Mouse (Mus musculus): ENCODE measurements around the gene Gsta1. TPM values are rescaled to one million over a fixed set of nuclear protein-coding genes. Genes with fewer than 3 reads are reported as not detected.
"Not testable (repeated sequence)": the region's sequence is repeated elsewhere in the genome, so short reads cannot be mapped to it uniquely, and the experiment has no call there.

Gene Gsta1
- polyA plus RNA-seq, 1 experiment = 0.18 TPM

DNA sequence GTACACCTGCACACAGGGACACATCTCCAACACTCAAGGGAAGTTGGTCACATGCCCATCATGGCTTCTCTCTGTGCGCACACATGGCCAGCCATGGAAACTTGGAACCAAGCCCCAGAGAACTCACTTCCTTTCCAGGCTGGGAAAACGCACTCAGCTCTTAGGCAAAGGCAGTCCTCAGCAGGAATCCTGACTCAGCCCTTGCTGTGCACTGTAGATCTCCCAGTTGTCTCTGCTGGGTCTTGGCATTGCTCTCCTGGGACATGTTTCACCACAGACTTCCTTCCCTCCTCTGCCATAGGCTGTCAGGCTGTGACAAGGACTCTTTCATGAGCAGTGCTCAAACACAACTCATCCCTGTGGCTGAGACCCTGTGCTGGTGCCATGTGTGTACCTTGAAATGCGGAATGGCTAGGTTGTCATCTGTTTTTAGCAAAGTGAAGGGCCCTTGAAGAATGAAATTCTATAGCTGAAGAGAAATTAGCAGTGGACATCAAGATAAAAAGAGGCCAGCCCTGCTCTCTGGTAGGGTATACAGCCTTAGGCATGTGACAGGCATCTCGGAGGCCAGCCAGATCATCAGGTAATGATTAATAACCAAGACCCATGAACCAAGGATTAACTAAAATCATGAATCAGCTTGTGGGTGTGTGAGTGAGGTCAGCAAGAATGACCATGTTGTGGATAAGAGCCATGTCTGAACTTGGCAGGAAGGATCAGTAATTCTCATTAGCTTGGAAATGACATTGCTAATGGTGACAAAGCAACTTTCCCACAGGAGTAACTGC, 25.4 kb downstream of the Gsta1 start:
- H3K4me1 ChIP-seq (ENCODE audit: control insufficient read depth, insufficient read depth, insufficient read length); H3K4me3 ChIP-seq (ENCODE audit: extremely low read depth, insufficient read depth, insufficient read length); H3K27ac ChIP-seq (ENCODE audit: insufficient read depth, low read length); H3K27me3 ChIP-seq (ENCODE audit: control insufficient read depth, insufficient read depth, low read length); DNase-seq (ENCODE audit: low read depth in 1 of 2, low spot score in 2 of 2); H3K36me3 ChIP-seq (ENCODE audit: control insufficient read depth, insufficient read depth, low read length): not testable (repeated sequence)
- WGBS = 65% methylated on average over 4 of the region's 4 CpGs

DNA sequence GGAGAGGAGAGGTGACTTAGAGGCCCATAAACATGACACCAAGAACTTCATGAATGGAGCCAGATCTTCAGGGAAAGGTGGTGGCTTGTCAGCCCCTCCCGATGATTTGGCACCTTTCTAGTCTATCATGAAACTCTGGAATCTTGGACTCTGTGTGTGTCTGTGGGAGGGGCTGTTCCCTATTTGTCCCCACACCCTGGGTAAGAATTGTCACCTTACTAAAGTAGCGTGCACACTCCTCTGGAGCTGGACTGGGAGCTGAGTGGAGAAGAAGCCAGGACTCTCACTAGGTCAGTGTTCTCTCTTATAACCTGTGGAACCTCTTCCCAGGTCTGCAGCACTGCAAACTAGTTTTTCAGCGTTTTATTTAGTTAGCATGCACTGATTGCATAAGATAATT, 26.5 kb downstream of the Gsta1 start, which contains the start of gene Gm3776:
Gene Gm3776, plus strand, starts transcription at position 216 of the 400 bp plus-strand sequence.
- not testable (repeated sequence) for H3K27me3 ChIP-seq (ENCODE audit: control insufficient read depth, insufficient read depth, low read length); H3K4me3 ChIP-seq (ENCODE audit: extremely low read depth, insufficient read depth, insufficient read length); H3K4me1 ChIP-seq (ENCODE audit: control insufficient read depth, insufficient read depth, insufficient read length); DNase-seq (ENCODE audit: low read depth in 1 of 2, low spot score in 2 of 2); H3K27ac ChIP-seq (ENCODE audit: insufficient read depth, low read length); H3K36me3 ChIP-seq (ENCODE audit: control insufficient read depth, insufficient read depth, low read length)
- 99% methylated on average over 2 of the region's 3 CpGs for WGBS

DNA sequence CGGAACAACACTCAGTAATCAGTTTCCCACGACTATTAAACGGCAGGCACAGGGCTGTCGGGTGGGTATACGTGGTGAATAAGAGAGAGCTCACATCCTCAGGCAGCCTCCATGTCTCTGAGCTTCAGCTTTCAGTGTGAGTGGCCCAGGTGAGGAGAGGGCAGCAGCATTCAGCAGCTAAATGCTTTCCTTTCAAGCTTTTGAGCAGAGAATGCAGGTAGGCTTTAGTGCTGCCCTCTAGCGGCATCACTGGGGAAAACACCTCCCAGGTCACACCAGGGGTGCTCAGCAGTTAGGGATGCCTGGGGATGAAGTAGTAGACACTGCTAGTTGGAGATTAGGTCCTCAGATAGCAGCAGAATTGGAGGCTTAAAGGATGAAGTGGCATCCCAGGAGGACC, 29.2 kb downstream of the Gsta1 start:
- peak in 1 of 2 experiments; percentile 13 for DNase-seq (ENCODE audit: low read depth in 1 of 2, low spot score in 2 of 2)
- H3K27me3 ChIP-seq (ENCODE audit: control insufficient read depth, insufficient read depth, low read length); H3K4me1 ChIP-seq (ENCODE audit: control insufficient read depth, insufficient read depth, insufficient read length); H3K4me3 ChIP-seq (ENCODE audit: extremely low read depth, insufficient read depth, insufficient read length); H3K27ac ChIP-seq (ENCODE audit: insufficient read depth, low read length); H3K36me3 ChIP-seq (ENCODE audit: control insufficient read depth, insufficient read depth, low read length): not testable (repeated sequence)
- 0% methylated on average over 1 of the region's 6 CpGs for WGBS

DNA sequence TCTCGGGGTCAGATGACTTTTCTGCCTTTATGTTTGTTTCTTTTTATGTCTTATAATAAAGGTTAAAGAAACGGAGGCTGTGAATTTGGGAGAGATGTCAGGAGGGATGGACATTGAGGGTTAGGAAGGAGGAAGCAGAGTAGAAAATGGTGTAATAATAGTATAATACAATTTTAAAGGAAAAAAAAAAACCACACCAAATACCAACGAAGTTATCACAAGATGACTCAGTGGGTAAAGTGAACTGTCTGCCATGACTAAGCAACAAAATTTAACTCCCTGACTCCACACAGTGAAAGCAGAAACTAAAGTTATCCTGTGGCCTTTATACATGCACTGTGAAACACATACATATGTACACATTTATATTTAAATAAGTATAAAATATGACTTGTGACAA, 40.5 kb downstream of the Gsta1 start:
- H3K27ac ChIP-seq (ENCODE audit: insufficient read depth, low read length); H3K4me1 ChIP-seq (ENCODE audit: control insufficient read depth, insufficient read depth, insufficient read length); H3K4me3 ChIP-seq (ENCODE audit: extremely low read depth, insufficient read depth, insufficient read length); DNase-seq (ENCODE audit: low read depth in 1 of 2, low spot score in 2 of 2); H3K27me3 ChIP-seq (ENCODE audit: control insufficient read depth, insufficient read depth, low read length); H3K36me3 ChIP-seq (ENCODE audit: control insufficient read depth, insufficient read depth, low read length): not testable (repeated sequence)
- WGBS = 57% methylated on average over 3 of the region's 3 CpGs

DNA sequence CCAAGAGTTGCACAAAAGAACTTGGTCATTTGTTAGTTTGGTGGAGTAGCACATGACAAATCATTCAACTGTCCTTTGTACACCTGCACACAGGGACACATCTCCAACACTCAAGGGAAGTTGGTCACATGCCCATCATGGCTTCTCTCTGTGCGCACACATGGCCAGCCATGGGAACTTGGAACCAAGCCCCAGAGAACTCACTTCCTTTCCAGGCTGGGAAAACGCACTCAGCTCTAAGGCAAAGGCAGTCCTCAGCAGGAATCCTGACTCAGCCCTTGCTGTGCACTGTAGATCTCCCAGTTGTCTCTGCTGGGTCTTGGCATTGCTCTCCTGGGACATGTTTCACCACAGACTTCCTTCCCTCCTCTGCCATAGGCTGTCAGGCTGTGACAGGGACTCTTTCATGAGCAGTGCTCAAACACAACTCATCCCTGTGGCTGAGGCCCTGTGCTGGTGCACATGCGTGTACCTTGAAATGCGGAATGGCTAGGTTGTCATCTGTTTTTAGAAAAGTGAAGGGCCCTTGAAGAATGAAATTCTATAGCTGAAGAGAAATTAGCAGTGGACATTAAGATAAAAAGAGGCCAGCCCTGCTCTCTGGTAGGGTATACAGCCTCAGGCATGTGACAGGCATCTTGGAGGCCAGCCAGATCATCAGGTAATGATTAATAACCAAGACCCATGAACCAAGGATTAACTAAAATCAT, 51.7 kb downstream of the Gsta1 start:
- not testable (repeated sequence) for H3K36me3 ChIP-seq (ENCODE audit: control insufficient read depth, insufficient read depth, low read length); DNase-seq (ENCODE audit: low read depth in 1 of 2, low spot score in 2 of 2); H3K4me1 ChIP-seq (ENCODE audit: control insufficient read depth, insufficient read depth, insufficient read length); H3K27ac ChIP-seq (ENCODE audit: insufficient read depth, low read length); H3K27me3 ChIP-seq (ENCODE audit: control insufficient read depth, insufficient read depth, low read length); H3K4me3 ChIP-seq (ENCODE audit: extremely low read depth, insufficient read depth, insufficient read length)
- 72% methylated on average over 4 of the region's 4 CpGs for WGBS

DNA sequence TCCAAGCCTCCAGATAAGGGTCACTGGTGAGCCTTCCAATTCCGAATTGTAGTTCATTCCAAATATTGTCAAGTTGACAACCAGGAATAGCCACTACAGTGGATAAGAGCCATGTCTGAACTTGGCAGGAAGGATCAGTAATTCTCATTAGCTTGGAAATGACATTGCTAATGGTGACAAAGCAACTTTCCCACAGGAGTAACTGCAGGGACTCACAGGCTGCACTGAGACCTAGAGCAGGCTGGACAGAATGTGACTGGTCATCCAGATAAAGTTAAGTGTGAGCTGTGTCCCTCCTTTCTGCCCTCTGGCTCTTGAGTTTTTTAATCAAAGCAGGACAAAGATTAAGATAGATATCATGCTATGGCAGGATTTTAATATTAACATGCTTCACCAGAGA, 58.6 kb downstream of the Gsta1 start:
- not testable (repeated sequence) for H3K27ac ChIP-seq (ENCODE audit: insufficient read depth, low read length); H3K36me3 ChIP-seq (ENCODE audit: control insufficient read depth, insufficient read depth, low read length); H3K4me1 ChIP-seq (ENCODE audit: control insufficient read depth, insufficient read depth, insufficient read length); DNase-seq (ENCODE audit: low read depth in 1 of 2, low spot score in 2 of 2); H3K27me3 ChIP-seq (ENCODE audit: control insufficient read depth, insufficient read depth, low read length); H3K4me3 ChIP-seq (ENCODE audit: extremely low read depth, insufficient read depth, insufficient read length)
- 67% methylated on average over 1 of the region's 1 CpGs for WGBS

DNA sequence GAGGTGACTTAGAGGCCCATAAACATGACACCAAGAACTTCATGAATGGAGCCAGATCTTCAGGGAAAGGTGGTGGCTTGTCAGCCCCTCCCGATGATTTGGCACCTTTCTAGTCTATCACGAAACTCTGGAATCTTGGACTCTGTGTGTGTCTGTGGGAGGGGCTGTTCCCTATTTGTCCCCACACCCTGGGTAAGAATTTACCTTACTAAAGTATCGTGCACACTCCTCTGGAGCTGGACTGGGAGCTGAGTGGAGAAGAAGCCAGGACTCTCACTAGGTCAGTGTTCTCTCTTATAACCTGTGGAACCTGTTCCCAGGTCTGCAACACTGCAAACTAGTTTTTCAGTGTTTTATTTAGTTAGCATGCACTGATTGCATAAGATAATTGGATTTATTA, 59.3 kb downstream of the Gsta1 start, which contains the start of gene Gm10639:
Gene Gm10639, plus strand, starts transcription at position 201 of the 400 bp plus-strand sequence.
- DNase-seq (ENCODE audit: low read depth in 1 of 2, low spot score in 2 of 2); H3K36me3 ChIP-seq (ENCODE audit: control insufficient read depth, insufficient read depth, low read length); H3K4me3 ChIP-seq (ENCODE audit: extremely low read depth, insufficient read depth, insufficient read length); H3K4me1 ChIP-seq (ENCODE audit: control insufficient read depth, insufficient read depth, insufficient read length); H3K27ac ChIP-seq (ENCODE audit: insufficient read depth, low read length); H3K27me3 ChIP-seq (ENCODE audit: control insufficient read depth, insufficient read depth, low read length): not testable (repeated sequence)
- 88% methylated on average over 3 of the region's 3 CpGs for WGBS

Other genes with a start within 250 kb of the Gsta1 start
- not detected in 2 replicates for gene Gcm1, start 178.7 kb upstream of the Gsta1 start, polyA plus RNA-seq (2012; rRNA removed)
- gene Fbxo9, start 121.6 kb upstream of the Gsta1 start, polyA plus RNA-seq (2012; rRNA removed) = 61.7 and 79.8 TPM in 2 replicates
- 3.0 and 4.0 TPM in 2 replicates for gene Ick, start 121.5 kb upstream of the Gsta1 start, polyA plus RNA-seq (2012; rRNA removed)
- 1.4 and 2.8 TPM in 2 replicates for gene Gsta4, start 47.9 kb upstream of the Gsta1 start, polyA plus RNA-seq (2012; rRNA removed)
- gene Gm3776, start 26.5 kb downstream of the Gsta1 start, polyA plus RNA-seq (2012; rRNA removed) = not detected in 2 replicates
- gene Gm10639, start 59.3 kb downstream of the Gsta1 start, polyA plus RNA-seq (2012; rRNA removed) = not detected in 2 replicates
- not detected in 2 replicates for gene Omt2a, start 84.1 kb downstream of the Gsta1 start, polyA plus RNA-seq (2012; rRNA removed)
- gene Omt2b, start 96.9 kb downstream of the Gsta1 start, polyA plus RNA-seq (2012; rRNA removed) = not detected in 2 replicates
- gene Gsta2, start 125.1 kb downstream of the Gsta1 start, polyA plus RNA-seq (2012; rRNA removed) = 0.15 TPM in 1 of 2 replicates, not detected in the other
- gene Dppa5a, start 137.5 kb downstream of the Gsta1 start, polyA plus RNA-seq (2012; rRNA removed) = not detected in 2 replicates
- not detected in 2 replicates for gene Ooep, start 148.1 kb downstream of the Gsta1 start, polyA plus RNA-seq (2012; rRNA removed)
- 0.12 and 0.15 TPM in 2 replicates for gene Ddx43, start 165.1 kb downstream of the Gsta1 start, polyA plus RNA-seq (2012; rRNA removed)
- gene Cgas, start 212.6 kb downstream of the Gsta1 start, polyA plus RNA-seq (2012; rRNA removed) = 0.79 and 0.99 TPM in 2 replicates
- 9.3 and 9.9 TPM in 2 replicates for gene Mto1, start 217.6 kb downstream of the Gsta1 start, polyA plus RNA-seq (2012; rRNA removed)
- gene Gm17324, start 218.1 kb downstream of the Gsta1 start, polyA plus RNA-seq (2012; rRNA removed) = not detected in 2 replicates

All from spleen, adult 2 months (tissue).